Mouse (Mus musculus): Measurements from ENCODE around the gene Pten.
"Not testable (repeated sequence)": the region's sequence is repeated elsewhere in the genome, so short reads cannot be mapped to it uniquely, and the experiment has no call there.

Gene Pten

DNA sequence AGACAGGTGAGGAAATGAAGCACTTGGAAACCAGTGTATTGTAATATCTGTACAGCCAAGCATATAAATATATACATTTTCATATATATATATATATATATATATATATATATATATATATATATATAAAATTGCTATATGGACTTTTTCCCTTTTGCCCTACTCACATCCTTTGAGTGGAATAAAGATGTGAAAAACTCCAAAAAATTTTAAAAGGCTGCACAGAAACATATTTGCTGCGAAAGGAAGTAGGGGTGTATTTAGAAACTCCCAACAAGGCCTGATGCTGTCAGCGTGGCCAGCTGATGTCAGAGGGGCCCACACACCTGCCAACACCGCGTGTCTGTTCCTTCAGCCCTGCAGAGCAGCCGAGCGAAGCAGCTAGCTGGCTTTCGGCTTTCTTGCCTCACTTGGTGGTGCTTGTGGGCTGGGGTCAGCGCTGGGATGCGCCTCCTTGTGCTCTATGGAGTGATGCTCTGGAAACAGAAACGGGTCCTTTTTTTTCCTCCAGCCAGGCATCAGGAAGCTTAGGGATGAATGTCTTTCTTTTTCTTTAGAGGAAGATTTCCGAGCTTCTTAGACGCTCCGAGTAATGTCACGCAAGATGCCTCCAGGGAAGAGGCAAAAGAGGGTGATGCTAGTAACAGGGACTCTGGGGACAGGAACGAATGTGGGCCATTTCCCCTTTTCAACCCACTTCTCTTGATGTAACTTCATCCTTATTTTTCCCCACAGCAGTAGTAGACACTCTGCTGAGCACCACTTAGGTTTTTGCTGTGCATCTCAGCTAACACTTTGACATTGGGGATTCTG is 2.9 kb upstream of the Pten start:
- DNase-seq (ENCODE audit: low spot score in 2 of 2): no peak

DNA sequence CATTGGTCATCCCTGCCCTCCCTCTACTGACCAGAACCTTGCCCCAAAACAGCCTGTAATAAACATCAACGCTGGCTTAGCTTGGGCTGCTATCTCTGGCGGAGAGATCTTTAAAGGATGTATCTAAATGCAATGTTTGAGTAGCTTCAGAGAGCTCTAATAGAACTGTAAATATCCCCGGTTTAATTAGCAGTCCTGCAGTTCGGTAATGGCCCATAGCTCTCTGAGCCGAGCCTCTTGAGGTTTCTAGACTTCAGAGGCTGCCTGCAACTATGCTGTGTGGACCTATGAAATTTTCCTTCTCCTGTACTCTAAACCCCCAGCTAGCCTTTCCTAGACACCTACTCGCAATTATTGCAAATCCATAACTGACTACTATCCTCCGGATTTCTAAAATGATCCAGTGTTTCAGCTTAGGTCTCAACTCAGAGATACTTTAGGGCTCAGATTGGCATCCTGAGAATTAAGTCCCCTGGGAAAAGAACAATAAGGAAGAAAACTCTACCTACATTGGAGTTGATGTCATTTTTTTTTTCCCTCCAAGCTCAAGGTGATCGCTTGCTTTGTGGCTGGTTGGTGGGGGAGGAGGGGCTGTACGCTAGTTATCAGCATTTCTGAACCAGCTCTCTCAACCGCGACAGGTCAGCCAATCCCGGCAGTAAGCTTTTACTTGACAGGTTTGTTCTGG is 2.0 kb upstream of the Pten start:
- DNase-seq (ENCODE audit: low spot score in 2 of 2): no peak

DNA sequence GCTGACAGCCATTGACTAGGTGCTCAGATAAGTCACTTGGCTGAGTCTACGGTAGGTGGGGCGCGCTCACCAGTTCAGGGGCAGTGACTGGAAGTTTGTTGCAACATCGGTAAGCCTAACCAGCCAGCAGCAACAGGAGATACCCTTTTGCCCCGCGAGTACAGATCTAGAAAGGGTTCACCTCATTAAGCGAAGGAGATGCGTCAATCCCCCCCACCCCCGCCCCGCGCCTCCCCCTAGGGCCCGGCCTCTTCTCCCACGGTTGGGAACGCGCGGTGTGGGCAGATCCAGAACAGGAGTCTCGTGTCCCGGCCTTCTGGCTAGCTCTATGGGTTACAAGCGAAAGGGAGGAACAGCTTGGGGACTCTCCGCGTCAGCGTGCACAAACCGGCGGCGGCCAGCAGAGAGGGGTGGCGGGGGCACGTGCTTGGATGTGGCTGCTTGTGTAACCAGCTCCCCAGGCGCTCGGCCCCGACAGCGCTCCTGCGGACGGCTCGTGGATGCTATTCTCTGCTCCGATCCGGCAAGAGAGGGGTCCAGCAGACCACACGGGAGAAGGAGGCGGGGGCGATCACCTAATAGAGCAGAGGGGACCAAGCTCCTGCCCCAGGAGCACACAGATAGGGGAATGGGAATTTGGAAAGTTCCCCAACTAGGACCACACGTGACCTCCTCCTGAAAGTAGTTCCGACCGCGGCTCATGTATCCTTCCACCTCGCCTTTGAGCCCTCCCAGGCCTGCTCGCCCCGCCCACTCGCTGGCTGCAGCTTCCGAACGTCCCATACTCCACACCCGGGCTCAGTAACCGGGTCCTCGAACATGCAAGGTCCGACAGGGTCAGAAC is 1.3 kb upstream of the Pten start:
- peak; percentile 94 to 98 for DNase-seq (ENCODE audit: low spot score in 2 of 2)

DNA sequence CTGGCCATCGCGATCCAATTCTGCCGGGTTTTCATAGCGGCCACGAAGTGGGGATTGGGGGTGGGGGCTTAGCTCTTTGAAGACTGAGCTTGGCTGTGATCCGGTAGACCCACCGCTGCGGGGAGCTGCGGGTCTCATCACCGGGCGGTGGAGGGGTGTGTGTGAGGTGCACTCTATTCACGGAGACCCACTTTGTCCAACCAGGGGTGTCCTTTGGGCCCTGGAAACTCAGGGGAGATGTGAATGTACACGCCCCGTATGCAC is 729 bp upstream of the Pten start:
- no peak for DNase-seq (ENCODE audit: low spot score in 2 of 2)

DNA sequence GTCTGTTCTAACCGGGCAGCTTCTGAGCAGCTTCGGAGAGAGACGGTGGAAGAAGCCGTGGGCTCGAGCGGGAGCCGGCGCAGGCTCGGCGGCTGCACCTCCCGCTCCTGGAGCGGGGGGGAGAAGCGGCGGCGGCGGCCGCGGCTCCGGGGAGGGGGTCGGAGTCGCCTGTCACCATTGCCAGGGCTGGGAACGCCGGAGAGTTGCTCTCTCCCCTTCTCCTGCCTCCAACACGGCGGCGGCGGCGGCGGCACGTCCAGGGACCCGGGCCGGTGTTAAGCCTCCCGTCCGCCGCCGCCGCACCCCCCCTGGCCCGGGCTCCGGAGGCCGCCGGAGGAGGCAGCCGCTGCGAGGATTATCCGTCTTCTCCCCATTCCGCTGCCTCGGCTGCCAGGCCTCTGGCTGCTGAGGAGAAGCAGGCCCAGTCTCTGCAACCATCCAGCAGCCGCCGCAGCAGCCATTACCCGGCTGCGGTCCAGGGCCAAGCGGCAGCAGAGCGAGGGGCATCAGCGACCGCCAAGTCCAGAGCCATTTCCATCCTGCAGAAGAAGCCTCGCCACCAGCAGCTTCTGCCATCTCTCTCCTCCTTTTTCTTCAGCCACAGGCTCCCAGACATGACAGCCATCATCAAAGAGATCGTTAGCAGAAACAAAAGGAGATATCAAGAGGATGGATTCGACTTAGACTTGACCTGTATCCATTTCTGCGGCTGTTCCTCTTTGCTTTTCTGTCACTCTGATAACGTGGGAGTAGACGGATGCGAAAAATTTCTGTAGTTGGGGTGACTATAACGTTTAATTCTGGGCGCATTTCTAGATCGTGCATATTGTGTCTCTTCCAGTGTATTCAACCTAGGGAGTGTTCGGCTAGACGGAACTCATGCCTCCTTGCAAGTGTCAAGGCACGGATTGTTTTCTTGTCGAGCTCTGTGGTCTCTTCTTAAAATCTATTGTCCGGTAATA is 815 bp downstream of the Pten start:
- peak; percentile 35 to 62 for DNase-seq (ENCODE audit: low spot score in 2 of 2)

DNA sequence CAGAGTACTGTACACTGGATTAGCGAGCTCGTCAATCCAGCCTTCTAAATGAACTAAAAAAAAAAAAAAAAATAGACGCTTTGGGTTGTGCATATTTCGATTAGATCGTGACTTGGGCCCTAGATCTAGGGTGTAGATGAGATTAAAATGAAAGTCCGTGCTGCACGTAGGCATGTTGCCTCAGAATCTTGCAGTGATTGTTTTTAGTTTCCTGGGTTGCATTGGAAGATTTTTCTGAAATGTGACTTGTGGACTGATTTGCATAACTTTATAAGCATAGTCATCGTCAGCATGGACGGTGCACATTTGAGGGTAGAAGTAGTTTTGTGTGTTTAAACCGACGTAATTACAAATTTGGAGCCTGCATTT is 1.5 kb downstream of the Pten start:
- no peak for DNase-seq (ENCODE audit: low spot score in 2 of 2)

DNA sequence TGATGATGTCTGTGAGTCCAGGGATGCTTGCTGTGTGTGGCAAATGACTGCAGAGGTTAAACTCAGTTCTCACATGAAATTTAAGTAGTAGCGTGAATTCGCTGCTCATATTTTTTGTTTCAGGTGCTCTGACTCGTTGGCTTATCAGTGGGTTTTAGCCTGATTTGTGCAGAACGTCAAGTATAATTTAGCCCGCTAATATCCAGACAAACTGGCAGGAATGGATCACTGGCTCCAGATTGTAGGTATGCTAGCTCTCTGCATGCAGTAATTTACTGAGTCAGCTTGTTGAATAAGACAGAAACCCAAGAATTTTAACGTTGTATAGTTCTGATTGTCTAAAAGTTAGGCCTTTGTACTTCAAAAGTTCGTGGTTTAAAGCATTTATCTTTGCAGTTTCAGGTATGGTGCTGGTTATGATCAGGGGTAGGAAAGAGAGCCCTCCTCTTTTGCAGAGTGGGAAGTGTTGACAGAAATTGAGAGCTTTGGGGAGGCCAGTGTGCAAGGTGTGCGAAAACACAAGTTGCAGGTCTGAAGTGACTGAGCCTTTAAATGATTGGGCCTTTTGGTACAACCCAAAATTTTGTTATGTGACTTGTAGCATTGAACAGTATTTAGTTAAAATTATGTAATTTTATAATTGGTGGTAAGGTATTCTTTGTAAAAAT is 2.2 kb downstream of the Pten start:
- DNase-seq (ENCODE audit: low spot score in 2 of 2): no peak

DNA sequence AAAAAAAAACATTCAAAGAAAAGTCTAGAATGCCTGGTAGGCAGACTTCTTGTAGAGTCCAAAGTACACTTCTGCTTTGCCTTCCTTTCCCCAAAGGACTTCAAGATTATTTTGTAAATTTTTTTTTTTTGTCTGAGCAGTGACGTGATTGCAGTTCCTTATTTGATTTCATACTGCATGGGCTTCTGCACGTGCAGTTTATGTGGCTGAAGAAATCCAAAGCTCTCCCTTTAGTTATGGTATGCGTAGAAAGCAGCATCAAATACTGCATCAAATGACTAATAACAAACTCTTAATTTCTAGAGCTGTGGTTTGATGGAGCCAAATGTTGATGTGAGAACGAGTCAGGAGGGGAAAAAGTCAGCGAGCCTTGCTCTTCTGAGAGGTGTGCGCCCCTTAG is 3.2 kb downstream of the Pten start:
- DNase-seq (ENCODE audit: low spot score in 2 of 2): no peak

DNA sequence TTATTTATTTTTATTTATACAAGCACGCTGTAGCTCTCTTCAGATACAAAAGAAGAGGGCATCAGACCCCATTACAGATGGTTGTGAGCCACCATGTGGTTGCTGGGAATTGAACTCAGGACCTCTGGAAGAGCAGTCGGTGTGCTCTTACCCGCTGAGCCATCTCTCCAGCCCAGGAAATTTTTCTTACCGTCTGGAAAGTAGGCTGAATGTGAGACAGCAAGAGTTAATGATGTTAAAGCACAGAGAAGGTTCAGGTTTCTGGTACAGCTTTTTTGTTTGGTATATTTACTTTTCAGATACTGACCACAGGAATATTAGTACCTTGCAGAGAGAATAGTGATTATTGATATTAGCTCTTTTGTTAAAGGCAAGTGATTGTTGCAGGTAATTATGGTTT is 3.9 kb downstream of the Pten start:
- DNase-seq (ENCODE audit: low spot score in 2 of 2): no peak

DNA sequence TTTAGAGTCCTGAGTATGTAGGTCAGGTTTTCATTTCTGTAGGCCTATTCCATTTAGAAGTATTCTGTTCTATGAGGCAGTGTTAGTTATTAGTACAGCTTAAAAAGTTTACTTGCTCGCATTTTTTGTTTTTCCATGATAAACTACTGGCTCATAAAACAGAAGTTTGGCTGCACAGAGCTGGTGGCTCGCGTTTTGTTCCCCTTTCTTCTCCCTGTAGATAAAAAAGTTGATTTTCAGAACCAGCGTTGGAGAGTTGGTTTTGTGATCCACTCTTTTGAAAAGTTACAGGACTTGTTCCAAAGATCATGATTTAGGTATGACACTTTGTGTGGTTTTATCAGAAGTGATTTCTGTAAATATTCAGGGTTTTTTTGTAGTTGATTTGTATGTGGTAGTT is 5.2 kb downstream of the Pten start:
- no peak for DNase-seq (ENCODE audit: low spot score in 2 of 2)

DNA sequence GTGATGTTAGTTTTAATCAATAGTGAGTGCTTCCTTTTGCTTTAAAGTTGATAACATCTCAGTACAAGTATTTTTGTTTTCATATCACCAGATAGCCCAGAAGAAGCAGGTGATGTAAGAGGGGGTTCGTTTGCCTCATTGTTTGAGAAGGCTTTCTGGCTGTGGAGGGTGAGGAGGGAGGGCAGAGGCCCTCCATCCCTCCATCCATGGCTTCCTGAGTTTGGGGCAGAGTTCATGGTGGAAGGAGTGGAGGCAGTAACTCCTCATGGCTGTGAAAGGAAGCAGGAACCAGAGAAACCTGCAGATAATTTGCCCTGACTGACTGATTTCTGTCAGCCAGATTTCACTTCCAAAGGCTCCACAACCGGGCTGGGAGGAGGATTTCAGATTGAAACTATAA is 21.1 kb downstream of the Pten start:
- no peak for DNase-seq (ENCODE audit: low spot score in 2 of 2)

DNA sequence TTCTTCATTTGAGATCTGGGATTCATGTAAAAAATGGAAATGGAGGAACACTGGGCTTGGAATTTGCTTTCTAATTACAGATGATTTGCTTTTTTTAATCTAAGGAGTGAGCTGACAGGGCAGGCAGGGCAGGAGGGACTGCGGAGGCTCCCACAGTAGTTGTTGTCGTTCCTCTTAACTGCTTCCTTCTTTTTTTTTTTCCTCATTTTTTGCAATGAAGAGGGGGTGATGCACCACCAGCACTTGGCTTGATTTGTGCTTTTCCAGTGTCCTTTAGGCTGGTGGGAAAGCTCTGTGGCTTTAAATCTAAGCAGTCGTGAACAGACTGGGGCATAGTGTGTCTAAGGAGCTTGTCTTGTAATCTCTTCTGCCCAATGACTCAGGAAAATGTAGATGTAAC is 21.8 kb downstream of the Pten start:
- no peak for DNase-seq (ENCODE audit: low spot score in 2 of 2)

DNA sequence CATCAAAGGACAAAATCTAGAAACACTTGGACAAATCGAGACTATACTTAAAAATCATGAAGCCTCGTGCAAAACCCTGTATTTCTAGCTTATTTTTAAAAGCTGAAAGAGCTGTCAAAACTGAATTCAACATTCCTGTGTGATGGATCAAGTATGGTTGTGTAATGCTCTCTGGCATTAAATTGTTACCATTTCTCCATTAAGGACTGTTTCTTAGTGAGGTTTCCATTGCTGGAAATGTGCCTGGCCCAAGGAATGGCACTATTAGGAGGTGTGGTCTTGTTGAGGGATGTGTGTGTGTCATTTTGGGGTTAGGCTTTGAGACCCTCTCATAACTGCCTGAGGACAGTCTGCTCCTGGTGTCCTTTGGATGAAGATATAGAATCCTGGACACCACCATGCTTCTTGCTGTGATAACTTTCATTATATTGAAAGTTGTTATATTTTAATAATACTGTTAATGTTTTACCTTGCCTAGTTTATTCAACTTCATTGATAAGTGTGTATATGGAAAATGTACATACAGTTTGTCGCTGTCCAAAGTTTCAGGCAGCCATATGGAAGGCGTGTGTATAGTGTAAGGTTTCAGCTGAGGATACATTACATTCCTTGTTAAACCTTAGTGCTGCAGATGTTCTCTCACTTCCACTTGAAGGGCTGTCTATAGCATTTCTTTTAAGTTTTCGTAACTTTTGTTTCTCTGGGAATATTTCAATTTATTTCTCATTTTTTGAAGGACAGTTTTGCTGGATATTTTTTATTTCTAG is 24.2 kb downstream of the Pten start:
- no peak for DNase-seq (ENCODE audit: low spot score in 2 of 2)

DNA sequence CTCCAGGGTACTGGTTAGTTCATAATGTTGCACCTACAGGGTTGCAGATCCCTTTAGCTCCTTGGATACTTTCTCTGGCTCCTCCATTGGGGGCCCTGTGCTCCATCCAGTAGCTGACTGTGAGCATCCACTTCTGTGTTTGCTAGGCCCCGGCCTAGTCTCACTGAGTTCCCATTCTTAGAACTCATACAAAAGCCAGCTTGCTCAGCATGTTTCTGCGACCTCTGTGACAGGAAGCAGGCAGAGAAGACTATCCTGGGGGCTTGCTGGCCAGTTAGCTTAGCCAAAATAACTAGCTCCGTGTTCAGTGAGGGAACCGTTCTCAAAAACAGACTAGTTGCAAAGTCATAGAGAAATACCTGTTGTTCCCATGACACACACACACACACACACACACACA is 30.1 kb downstream of the Pten start:
- not testable (repeated sequence) for DNase-seq (ENCODE audit: low spot score in 2 of 2)

DNA sequence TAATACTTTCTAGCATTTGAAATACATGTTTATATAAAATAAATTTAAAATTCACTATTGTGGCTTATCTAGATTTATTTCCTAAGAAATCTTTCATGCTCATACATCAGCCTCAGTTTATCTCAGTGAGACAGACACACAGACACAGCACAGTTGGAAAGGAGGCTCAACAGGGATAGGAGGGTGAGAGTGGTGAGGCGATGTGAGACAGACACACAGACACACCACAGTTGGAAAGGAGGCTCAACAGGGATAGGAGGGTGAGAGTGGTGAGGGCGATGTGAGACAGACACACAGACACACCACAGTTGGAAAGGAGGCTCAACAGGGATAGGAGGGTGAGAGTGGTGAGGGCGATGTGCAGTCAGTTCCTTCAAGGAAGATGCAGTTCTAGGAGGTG is 30.7 kb downstream of the Pten start:
- not testable (repeated sequence) for DNase-seq (ENCODE audit: low spot score in 2 of 2)

DNA sequence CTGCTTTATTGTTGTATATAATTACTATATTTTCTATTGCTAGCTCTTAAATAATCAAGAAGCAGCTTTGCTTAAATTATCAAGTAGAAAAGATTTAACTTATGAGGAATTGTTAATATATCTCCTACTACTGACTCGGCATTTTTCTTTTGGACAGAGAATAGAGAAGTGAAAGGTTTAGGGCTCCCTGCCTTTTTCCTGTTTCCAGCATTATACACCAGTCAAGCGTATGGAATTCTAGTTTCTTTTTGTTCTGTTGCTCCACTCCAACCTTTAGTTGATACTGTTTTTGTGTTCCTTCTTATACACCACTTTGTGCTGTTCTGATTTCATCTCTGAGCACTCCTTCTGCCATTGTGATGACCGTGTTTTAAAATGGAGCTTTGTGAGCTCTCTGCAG is 32.2 kb downstream of the Pten start:
- DNase-seq (ENCODE audit: low spot score in 2 of 2): no peak

DNA sequence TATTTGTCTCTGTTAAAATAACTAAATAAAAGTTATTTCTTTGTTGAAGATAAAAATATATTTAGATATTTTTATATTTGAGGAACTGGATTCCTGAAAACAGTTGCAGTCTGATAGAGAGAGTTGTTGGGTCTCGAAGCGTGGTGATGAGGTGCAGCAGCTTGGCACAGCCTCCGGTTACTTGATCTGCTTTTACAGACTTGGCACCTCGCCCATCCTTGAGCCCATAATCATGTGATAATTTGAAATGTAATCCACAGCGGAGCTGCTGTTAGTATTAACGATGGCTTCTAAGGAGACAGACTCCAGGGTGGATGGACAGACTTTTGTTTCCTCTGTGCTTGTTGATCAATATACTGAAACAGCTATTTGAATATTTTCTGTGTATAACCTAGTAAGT is 35.3 kb downstream of the Pten start:
- peak; percentile 27 to 73 for DNase-seq (ENCODE audit: low spot score in 2 of 2)

DNA sequence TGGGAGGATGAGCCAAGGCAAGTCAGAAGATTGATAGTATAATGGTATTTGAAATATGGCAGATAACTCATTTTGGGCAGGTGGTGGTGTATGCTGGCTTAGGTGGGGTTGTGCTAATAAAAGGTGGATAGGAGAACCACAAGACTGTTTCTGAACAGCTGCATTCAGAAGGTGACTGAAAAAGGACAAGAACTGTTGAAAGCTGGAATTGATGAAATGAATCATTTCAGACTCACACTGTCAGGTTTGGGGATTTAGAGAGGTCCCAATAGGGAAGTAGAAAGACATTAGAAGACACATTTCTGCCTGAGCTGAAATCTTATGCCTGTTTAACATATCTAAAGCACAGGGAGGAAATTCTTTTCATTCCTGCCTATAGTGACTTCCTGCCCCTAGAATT is 36.6 kb downstream of the Pten start:
- DNase-seq (ENCODE audit: low spot score in 2 of 2): no peak

DNA sequence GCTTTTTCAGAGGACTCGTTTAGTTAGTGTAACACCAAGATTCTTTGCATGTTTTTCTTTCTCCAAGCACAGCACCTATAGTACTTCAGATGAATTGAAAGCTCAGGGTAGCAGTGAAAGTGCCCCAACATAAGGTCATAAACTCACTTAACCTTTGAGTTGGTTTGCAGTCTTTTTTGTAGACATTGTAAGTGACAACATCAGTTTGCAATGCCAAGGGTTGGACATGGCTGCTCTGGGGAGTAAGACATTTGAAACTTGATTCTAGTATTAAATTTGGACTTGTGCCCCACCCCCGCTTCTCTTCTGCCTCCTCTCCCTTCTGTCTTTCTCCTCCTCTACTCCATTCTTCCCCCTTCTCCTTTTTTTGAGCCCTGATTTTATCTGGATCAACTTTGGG is 43.3 kb downstream of the Pten start:
- no peak for DNase-seq (ENCODE audit: low spot score in 2 of 2)

DNA sequence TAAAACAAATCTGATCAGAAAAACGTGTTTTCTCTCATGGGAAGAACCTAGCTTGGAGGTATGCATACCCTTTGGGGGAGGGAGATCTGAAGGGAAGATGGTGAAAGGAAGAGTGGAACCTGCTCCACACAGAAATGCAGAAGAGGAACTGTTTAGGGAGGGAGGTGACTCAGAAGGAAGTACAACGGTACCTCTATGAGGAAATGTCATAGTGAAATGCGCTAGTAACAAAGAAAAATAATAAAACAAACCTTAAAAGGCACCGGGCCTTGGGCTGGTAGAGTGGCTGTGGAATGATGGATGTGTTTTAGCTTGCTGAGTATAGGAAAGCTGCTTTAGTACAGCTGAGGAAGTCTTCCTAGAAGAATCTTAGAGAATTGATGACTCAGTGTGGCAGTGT is 47.4 kb downstream of the Pten start:
- DNase-seq (ENCODE audit: low spot score in 2 of 2): no peak

Data from urinary bladder, postnatal 4 days (tissue).